Comparison of ENCODE assay signal across 8 mouse cellular contexts in the genomic region with DNA sequence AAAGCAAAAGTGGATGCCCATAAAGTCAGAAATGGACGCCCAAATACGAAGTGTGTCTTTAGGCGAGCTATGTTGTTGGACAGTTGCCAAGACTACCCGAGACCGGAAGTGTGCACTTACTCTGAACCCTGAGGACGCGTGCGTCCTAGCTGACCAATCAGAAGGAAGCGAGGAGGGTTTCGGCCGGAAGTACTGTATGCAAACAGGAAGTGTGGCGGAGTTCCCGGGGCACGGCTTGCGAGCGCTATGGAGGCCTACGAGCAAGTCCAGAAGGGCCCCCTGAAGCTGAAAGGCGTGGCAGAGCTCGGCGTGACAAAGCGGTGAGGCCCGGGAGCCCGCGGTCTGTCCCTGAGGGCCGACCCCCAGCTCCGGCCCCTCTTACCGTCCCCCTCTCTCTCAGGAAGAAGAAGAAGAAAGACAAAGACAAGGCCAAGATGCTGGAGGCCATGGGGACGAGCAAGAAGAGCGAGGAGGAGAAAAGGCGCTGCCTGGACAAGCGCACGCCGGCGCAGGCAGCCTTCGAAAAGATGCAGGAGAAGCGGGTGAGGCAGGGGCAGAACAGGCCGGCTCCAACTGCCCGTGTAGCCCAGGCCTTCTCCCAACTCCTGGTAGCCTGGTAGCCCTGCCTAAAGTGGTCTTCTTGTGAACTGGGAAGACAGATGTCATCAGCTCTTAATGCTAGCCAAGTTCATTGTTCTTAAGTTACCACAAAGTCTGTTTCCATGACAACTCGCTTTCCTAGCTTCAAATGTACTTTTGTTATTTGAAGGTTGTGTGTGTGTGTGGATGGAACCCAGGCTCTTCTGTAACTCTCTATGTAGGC. TPM values are rescaled to one million over a fixed set of nuclear protein-coding genes. Genes with fewer than 3 reads are reported as not detected.
DNase-seq lines count a peak whose midpoint lies in the region; ATAC-seq and TF ChIP-seq lines count a peak whose summit lies in the region.

TSS of gene Fam32a (plus strand) at position 190 of the 823 bp plus-strand sequence.

- peak; percentile 100 for DNase-seq in 416B (ENCODE audit: low read depth)
- DNase-seq in heart, adult 8-10 months (ENCODE audit: low spot score) = peak; percentile 93
- peak; percentile 95 for DNase-seq in kidney, adult 9 months
- DNase-seq in limb, embryonic 14.5 days (ENCODE audit: low spot score) = peak; percentile 98
- peak; percentile 98 for DNase-seq in midbrain, postnatal 0 days (ENCODE audit: low spot score)
- peak; percentile 73 to 82 for DNase-seq in spleen, postnatal 14 days (ENCODE audit: low spot score in 2 of 2)

- peak; percentile 96 for ATAC-seq in embryonic facial prominence, embryonic 15.5 days (ENCODE audit: insufficient number of reproducible peaks, low FRiP score, low TSS enrichment, low read depth)
- peak; percentile 99 for ATAC-seq in limb, embryonic 14.5 days (ENCODE audit: low FRiP score, low read depth)
- peak; percentile 98 for ATAC-seq in midbrain, postnatal 0 days (ENCODE audit: low FRiP score)

- H3K27ac ChIP-seq in bone marrow, adult 2 months (ENCODE audit: control insufficient read depth, insufficient read depth, low read depth, low read length, poor library complexity) = peak within 1 kb of the TSS; percentile 91
- H3K27ac ChIP-seq in embryonic facial prominence, embryonic 15.5 days (replicated peaks) = peak within 1 kb of the TSS; percentile 75
- peak within 1 kb of the TSS; percentile 81 for H3K27ac ChIP-seq in limb, embryonic 14.5 days (replicated peaks; ENCODE audit: low read depth, low read length)
- peak within 1 kb of the TSS; percentile 55 for H3K27ac ChIP-seq in midbrain, postnatal 0 days (ENCODE audit: low read depth, low read length)

- TF ChIP-seq CTCF in bone marrow, adult 2 months (IDR thresholded peaks at IDR 0.05; ENCODE audit: control insufficient read depth, insufficient read depth, low read length) = no peak
- TF ChIP-seq CTCF in midbrain, postnatal 0 days (IDR thresholded peaks at IDR 0.05) = no peak

- 8% methylated on average over 39 of the region's 39 CpGs for WGBS in bone marrow, adult 2 months
- WGBS in embryonic facial prominence, embryonic 15.5 days = 8% methylated on average over 39 of the region's 39 CpGs
- WGBS in limb, embryonic 14.5 days = 17% methylated on average over 39 of the region's 39 CpGs
- 12% methylated on average over 39 of the region's 39 CpGs for WGBS in midbrain, postnatal 0 days

- H3K36me3 ChIP-seq in embryonic facial prominence, embryonic 15.5 days = peaks cover 30% of the 10 kb centered on the region
- H3K36me3 ChIP-seq in limb, embryonic 14.5 days (ENCODE audit: control insufficient read depth, insufficient read depth, low read length) = peaks cover 28% of the 10 kb centered on the region
- H3K36me3 ChIP-seq in midbrain, postnatal 0 days (ENCODE audit: insufficient read depth, low read length) = peaks cover 10% of the 10 kb centered on the region; the same call in 1 of the 2 replicates

- H3K9ac ChIP-seq in embryonic facial prominence, embryonic 15.5 days = peak within 1 kb of the TSS; percentile 74
- H3K9ac ChIP-seq in limb, embryonic 14.5 days (ENCODE audit: low read depth, low read length, severe bottlenecking) = peak within 1 kb of the TSS; percentile 84
- H3K9ac ChIP-seq in midbrain, postnatal 0 days (replicated peaks; ENCODE audit: low read length, poor library complexity, severe bottlenecking) = peak within 1 kb of the TSS; percentile 68

- 0 out of 2 replicates have a peak, but pooled peaks cover 2% of the 10 kb centered on the region for H3K27me3 ChIP-seq in embryonic facial prominence, embryonic 15.5 days
- no peaks in the 10 kb centered on the region for H3K27me3 ChIP-seq in limb, embryonic 14.5 days (ENCODE audit: control insufficient read depth, insufficient read depth, low read length)
- H3K27me3 ChIP-seq in midbrain, postnatal 0 days (ENCODE audit: insufficient read depth, low read length) = no peaks in the 10 kb centered on the region; the same call in 1 of the 2 replicates

- peak within 1 kb of the TSS; percentile 83 for H3K4me3 ChIP-seq in bone marrow, adult 2 months (replicated peaks; ENCODE audit: control insufficient read depth, low read depth, low read length)
- peak within 1 kb of the TSS; percentile 82 for H3K4me3 ChIP-seq in embryonic facial prominence, embryonic 15.5 days (replicated peaks)
- peak within 1 kb of the TSS; percentile 82 for H3K4me3 ChIP-seq in limb, embryonic 14.5 days (replicated peaks; ENCODE audit: low read length)
- peak within 1 kb of the TSS; percentile 72 for H3K4me3 ChIP-seq in midbrain, postnatal 0 days (ENCODE audit: low read depth, low read length)

- H3K4me2 ChIP-seq in embryonic facial prominence, embryonic 15.5 days (replicated peaks) = peak within 1 kb of the TSS; percentile 66
- peak within 1 kb of the TSS; percentile 75 for H3K4me2 ChIP-seq in limb, embryonic 14.5 days (replicated peaks; ENCODE audit: low read depth, low read length, severe bottlenecking)
- H3K4me2 ChIP-seq in midbrain, postnatal 0 days (ENCODE audit: low read depth, low read length, poor library complexity, severe bottlenecking) = peak within 1 kb of the TSS; percentile 58

- no peaks in the 10 kb centered on the region for H3K9me3 ChIP-seq in embryonic facial prominence, embryonic 15.5 days (replicated peaks)
- no peaks in the 10 kb centered on the region for H3K9me3 ChIP-seq in limb, embryonic 14.5 days (ENCODE audit: control insufficient read depth, low read length)
- no peaks in the 10 kb centered on the region for H3K9me3 ChIP-seq in midbrain, postnatal 0 days (ENCODE audit: low read length)

- peak; percentile 73; the same call in 1 of the 2 replicates for TF ChIP-seq POLR2A in bone marrow, adult 2 months (IDR thresholded peaks at IDR 0.05; ENCODE audit: borderline replicate concordance, control insufficient read depth, low read depth, low read length)
- no peak for TF ChIP-seq POLR2A in limb, embryonic 14.5 days (IDR thresholded peaks at IDR 0.05; ENCODE audit: borderline replicate concordance, extremely low read depth, insufficient read depth, insufficient read length)

- H3K4me1 ChIP-seq in bone marrow, adult 2 months (ENCODE audit: control insufficient read depth, insufficient read depth, low read length) = peaks cover 4% of the 10 kb centered on the region
- H3K4me1 ChIP-seq in embryonic facial prominence, embryonic 15.5 days = peaks cover 15% of the 10 kb centered on the region
- peaks cover 9% of the 10 kb centered on the region for H3K4me1 ChIP-seq in limb, embryonic 14.5 days (ENCODE audit: control insufficient read depth, insufficient read depth, low read length)
- H3K4me1 ChIP-seq in midbrain, postnatal 0 days (ENCODE audit: insufficient read depth, low read length) = peaks cover 8% of the 10 kb centered on the region

RNA-seq across cellular contexts. Expression of gene Fam32a, which starts in this region (rescaled TPM):
- polyA plus RNA-seq in bone marrow, adult 2 months (2011; ENCODE audit: insufficient read depth, insufficient read length, low replicate concordance, missing spikeins) = 34.8 and 47.9 TPM in 2 replicates
- 71.0 and 72.1 TPM in 2 replicates for polyA plus RNA-seq in embryonic facial prominence, embryonic 15.5 days (2015; fragmentation: Nextera tagmentation; extraction: Ambion mirVana)
- total RNA-seq in heart, adult 8-10 months (2022) = 10 to 100 TPM; 18.4 to 23.2 (median 21.9) TPM
- 52.9 and 56.4 TPM in 2 replicates for polyA plus RNA-seq in limb, embryonic 14.5 days (2012; rRNA removed)
- 57.4 and 58.9 TPM in 2 replicates for polyA plus RNA-seq in limb, embryonic 14.5 days (2014; fragmentation: Nextera tagmentation; extraction: Ambion mirVana)
- 113 and 116 TPM in 2 replicates for total RNA-seq in midbrain, postnatal 0 days (2014; rRNA removed)
- polyA plus RNA-seq in midbrain, postnatal 0 days (2015; fragmentation: Nextera tagmentation; extraction: Ambion mirVana) = 91.6 and 92.5 TPM in 2 replicates

Comparison
In these comparisons a context has a peak if more than half of its experiments do, and no peak if none do; other contexts are left out.
1. Peak in every context shown above with its lines: DNase-seq, ATAC-seq, H3K4me3 ChIP-seq and H3K27ac ChIP-seq.